Mouse (Mus musculus) thymus, adult 2 months (tissue): ENCODE measurements around the gene Ap2a2.

ENCODE experiments used
- CTCF ChIP-seq: fragments of 200-500 bp; IDR thresholded peaks from 2 replicates; pipeline ENCODE4 v1.5.1; 2012; ENCODE audit warnings: mild to moderate bottlenecking, control low read depth, low read length, moderate library complexity, borderline replicate concordance; ENCODE audit not compliant: control insufficient read depth, poor library complexity, insufficient read depth; ENCODE audit errors: extremely low read depth
- POLR2A ChIP-seq: fragments of 200-500 bp; IDR thresholded peaks from 2 replicates; pipeline ENCODE4 v1.6.1; 2012; ENCODE audit warnings: mild to moderate bottlenecking, low read length, control low read depth, moderate library complexity; ENCODE audit not compliant: control insufficient read depth, poor library complexity, insufficient read depth; ENCODE audit errors: extremely low read depth

DNA sequence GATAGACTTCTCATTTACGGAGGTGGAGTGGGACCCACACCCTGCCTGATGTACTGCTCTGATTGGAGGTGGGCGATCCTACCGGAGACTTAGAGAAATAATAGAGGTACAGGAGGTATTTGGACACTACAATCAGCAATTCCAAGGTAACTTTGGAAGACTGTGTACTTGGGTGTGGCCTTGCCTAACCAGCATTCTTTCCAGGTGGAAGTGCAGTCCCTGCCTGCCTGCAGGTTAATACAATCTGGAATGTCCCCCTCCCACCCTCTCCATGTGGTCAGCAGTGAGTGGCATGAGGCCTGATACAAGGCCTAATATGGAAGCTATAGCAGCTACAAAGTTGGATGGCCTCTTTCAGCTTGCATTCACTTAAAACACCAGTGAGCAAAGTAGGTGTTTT lies 7.9 kb downstream of the Ap2a2 start:
- TF ChIP-seq POLR2A: no peak
- no peak for TF ChIP-seq CTCF
